Mouse (Mus musculus) heart, adult 8-10 months (tissue): ENCODE measurements at regions not wholly inside any gene's neighbourhood (a gene's known extent, or its start where the extent isn't known, plus 50 kb on each side); places are given as distances from the start of the nearest gene placed in this dataset.
A peak's percentile ranks its signal among the peaks of the same experiment; 100 is the strongest.

Experiments
- DNase-seq: peaks from one replicate; pipeline ENCODE4 v3.0.0; 2022; ENCODE audit warnings: low spot score

DNA sequence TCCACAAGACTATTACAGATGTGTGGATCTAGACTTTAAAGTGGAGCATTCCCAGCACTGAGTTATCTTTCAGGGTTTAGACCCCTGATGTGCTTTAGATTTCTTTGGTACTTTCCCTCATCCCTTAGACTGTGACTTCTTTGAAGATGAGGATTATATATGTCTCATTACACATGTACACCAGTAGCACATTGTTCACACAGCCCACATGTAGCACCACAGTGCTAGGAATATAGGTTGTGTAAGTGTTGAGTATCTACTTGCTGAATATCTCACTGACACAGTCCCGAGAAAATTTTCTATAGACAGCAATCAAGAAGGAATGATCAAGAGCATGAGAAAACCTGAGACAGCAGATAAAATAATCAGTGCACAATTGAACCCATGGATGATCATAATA lies 243.4 kb upstream of the Brinp1 start:
- DNase-seq: no peak

DNA sequence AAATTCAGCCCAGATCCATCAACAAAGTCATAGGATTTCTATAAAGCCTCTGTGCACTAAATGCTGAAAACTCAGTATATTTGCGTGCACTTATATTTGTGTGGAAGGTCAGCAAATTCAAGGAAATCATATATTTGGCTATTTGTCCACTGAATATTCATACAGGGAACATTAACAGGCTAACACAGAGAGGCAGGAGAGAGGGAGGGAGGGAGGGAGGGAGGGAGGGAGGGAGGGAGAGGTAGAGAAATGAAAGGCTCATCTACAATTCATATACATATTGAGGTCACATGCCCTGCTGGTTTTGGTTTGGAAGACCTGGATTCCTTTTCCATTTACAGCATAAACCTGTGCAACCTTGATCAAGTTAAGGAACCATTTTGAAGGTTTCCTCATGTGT lies 241.9 kb upstream of the Brinp1 start:
- no peak for DNase-seq

DNA sequence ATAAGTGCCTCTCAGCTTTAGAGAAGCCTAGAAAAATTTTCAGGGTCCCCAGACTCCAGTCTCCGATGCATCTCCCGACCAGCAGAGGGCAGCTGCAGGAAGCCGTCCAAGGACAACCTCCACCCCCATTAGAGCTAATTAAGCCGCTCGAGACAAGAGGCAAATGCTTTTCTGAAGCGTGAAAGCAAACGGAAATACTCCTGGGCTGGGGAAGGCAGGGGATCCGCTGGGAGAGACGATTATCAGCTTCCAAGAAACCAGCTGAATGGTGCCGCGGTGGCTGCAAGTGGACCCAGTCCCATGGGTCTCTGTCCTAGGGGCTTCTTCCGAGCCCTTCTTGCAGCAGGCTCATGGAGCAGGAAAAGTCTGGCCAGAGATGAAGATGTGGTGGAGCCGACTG lies 241.4 kb upstream of the Brinp1 start:
- DNase-seq: peak; percentile 19
